Mouse (Mus musculus) layer of hippocampus, adult 18-20 months (tissue): ENCODE measurements around the gene Mphosph9. TPM values are rescaled to one million over a fixed set of nuclear protein-coding genes. Genes with fewer than 3 reads are reported as not detected.

Experiments
- total RNA-seq, 2 experiments: library from RNA; stranded (reverse); gene quantifications; 2 replicates each; pipeline ENCODE4 v1.2.3; 2021

The Mphosph9 gene
- total RNA-seq, 2 experiments from 2014 or later: 16.6 to 18.6 TPM

Other genes with a start within 250 kb of the Mphosph9 start
- gene Abcb9, start 232.2 kb downstream of the Mphosph9 start, total RNA-seq: 10 to 100 TPM; 30.6 to 33.4 TPM
- 10 to 100 TPM; 34.4 to 35.3 TPM for gene Ogfod2, start 215.7 kb downstream of the Mphosph9 start, total RNA-seq
- 10 to 100 TPM; 48.3 to 54.6 TPM for gene Arl6ip4, start 211.9 kb downstream of the Mphosph9 start, total RNA-seq
- 100 to 1,000 TPM; 315 to 325 TPM for gene Pitpnm2, start 78.2 kb downstream of the Mphosph9 start, total RNA-seq
- 10 to 100 TPM; 14.6 to 16.3 TPM for gene 2810006K23Rik, start 117 bp upstream of the Mphosph9 start, total RNA-seq
- 10 to 100 TPM; 88.2 to 94.5 TPM for gene Cdk2ap1, start 35.1 kb upstream of the Mphosph9 start, total RNA-seq
- gene Sbno1, start 98.0 kb upstream of the Mphosph9 start, total RNA-seq: 100 to 1,000 TPM; 148 to 154 TPM
- gene Kmt5a, start 112.0 kb upstream of the Mphosph9 start, total RNA-seq: 10 to 100 TPM; 66.3 to 73.0 TPM
- gene Rilpl2, start 150.4 kb upstream of the Mphosph9 start, total RNA-seq: 10 to 100 TPM; 20.4 to 22.6 TPM
- gene Snrnp35, start 155.2 kb upstream of the Mphosph9 start, total RNA-seq: 10 to 100 TPM; 25.3 to 28.7 TPM
- gene Rilpl1, start 203.4 kb upstream of the Mphosph9 start, total RNA-seq: 10 to 100 TPM; 75.7 to 89.4 TPM
- gene Tmed2, start 212.7 kb upstream of the Mphosph9 start, total RNA-seq: 100 to 1,000 TPM in 1 of 2 experiments, 10 to 100 TPM in 1; 96.7 to 100 TPM
- 10 to 100 TPM; 23.8 to 24.4 TPM for gene Ddx55, start 224.9 kb upstream of the Mphosph9 start, total RNA-seq